Mouse (Mus musculus) limb, embryonic 11.5 days (tissue): ENCODE measurements around the gene Hspb7. TPM values are rescaled to one million over a fixed set of nuclear protein-coding genes. Genes with fewer than 3 reads are reported as not detected.

Experiments
- ATAC-seq: fragments of 200-750 bp; cut with Nextera tagmentation; 2 replicates; pipeline ENCODE4 v1.8.0; 2017; ENCODE audit warnings: low read depth; ENCODE audit not compliant: insufficient number of reproducible peaks, low FRiP score, low TSS enrichment
- DNase-seq: peaks from one replicate; pipeline ENCODE4 v3.0.0-alpha.2; 2015; ENCODE audit warnings: low spot score
- H3K27ac ChIP-seq: fragments of 300-500 bp; sonication (generic); replicated peaks from 2 replicates; pipeline ENCODE4 v1.5.1; 2014; ENCODE audit warnings: low read depth, mild to moderate bottlenecking, low read length
- H3K27me3 ChIP-seq: fragments of 300-500 bp; sonication (generic); 2 replicates; pipeline ENCODE4 v1.6.1; 2014; ENCODE audit warnings: mild to moderate bottlenecking, low read length, mixed read lengths; ENCODE audit not compliant: control insufficient read depth, insufficient read depth
- H3K36me3 ChIP-seq: fragments of 300-500 bp; sonication (generic); 2 replicates; pipeline ENCODE4 v1.6.1; 2014; ENCODE audit warnings: mild to moderate bottlenecking, low read length, moderate library complexity, mixed read lengths; ENCODE audit not compliant: control insufficient read depth, insufficient read depth
- H3K4me1 ChIP-seq: fragments of 300-500 bp; sonication (generic); 2 replicates; pipeline ENCODE4 v1.6.1; 2014; ENCODE audit warnings: low read length, mixed read lengths; ENCODE audit not compliant: control insufficient read depth, insufficient read depth
- H3K4me2 ChIP-seq: fragments of 300-500 bp; sonication (generic); 2 replicates; pipeline ENCODE4 v1.6.1; 2014; ENCODE audit warnings: low read depth, mild to moderate bottlenecking, moderate library complexity; ENCODE audit not compliant: severe bottlenecking
- H3K4me3 ChIP-seq: fragments of 300-500 bp; sonication (generic); 2 replicates; pipeline ENCODE4 v1.5.1; 2014; ENCODE audit warnings: low read depth, low read length
- H3K9ac ChIP-seq: fragments of 300-500 bp; sonication (generic); 2 replicates; pipeline ENCODE4 v1.6.1; 2014; ENCODE audit warnings: mild to moderate bottlenecking, low read length
- H3K9me3 ChIP-seq: fragments of 300-500 bp; sonication (generic); 2 replicates; pipeline ENCODE4 v1.6.1; 2016; ENCODE audit warnings: low read length; ENCODE audit not compliant: control insufficient read depth
- WGBS: fragments of 180-500 bp; shearing (Covaris S2); extraction: QIAGEN DNeasy Blood & Tissue Kit; methylation state at CpG from one replicate; pipeline ENCODE4 v1.1.7; 2014; 5-methylcytosine and 5-hydroxymethylcytosine counted together
- polyA plus RNA-seq: library from polyadenylated mRNA; unstranded; fragments of >200 nt; fragmentation: Nextera tagmentation; extraction: Ambion mirVana; gene quantifications from 2 replicates; pipeline ENCODE4 v1.2.1, GENCODE M21; 2014

The Hspb7 gene
- polyA plus RNA-seq, 1 experiment from 2014 or later = 0.41 TPM

DNA sequence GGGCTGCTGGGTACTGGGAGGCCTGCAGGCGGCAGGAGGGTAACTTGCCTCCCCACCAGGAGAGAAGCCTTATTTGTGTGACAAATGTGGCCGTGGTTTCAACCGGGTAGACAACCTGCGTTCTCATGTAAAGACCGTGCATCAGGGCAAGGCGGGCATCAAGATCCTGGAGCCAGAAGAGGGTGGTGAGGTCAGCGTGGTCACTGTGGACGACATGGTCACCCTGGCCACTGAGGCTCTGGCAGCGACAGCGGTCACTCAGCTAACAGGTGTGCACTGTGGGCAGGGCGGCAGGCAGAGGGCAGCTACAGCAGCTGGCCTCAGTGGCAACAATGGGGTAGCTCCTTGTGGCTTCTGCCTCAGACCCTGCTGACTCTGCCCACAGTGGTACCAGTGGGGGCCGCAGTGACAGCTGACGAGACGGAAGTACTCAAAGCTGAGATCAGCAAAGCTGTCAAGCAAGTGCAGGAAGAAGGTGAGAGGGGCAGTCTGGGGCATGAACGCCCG lies 45.8 kb downstream of the Hspb7 start:
- Histone ChIP-seq H3K27ac (no peak overlapping the region), H3K4me1 (no peaks in the 10 kb centered on the region), H3K4me2 (no peak overlapping the region), H3K36me3 (peaks cover 47% of the 10 kb centered on the region), H3K4me3 (no peak overlapping the region), H3K27me3 (no peaks in the 10 kb centered on the region), H3K9ac (no peak overlapping the region), H3K9me3 (no peaks in the 10 kb centered on the region)
- ATAC-seq = no peak
- WGBS = 92% methylated on average over 16 of the region's 16 CpGs
- DNase-seq = no peak

DNA sequence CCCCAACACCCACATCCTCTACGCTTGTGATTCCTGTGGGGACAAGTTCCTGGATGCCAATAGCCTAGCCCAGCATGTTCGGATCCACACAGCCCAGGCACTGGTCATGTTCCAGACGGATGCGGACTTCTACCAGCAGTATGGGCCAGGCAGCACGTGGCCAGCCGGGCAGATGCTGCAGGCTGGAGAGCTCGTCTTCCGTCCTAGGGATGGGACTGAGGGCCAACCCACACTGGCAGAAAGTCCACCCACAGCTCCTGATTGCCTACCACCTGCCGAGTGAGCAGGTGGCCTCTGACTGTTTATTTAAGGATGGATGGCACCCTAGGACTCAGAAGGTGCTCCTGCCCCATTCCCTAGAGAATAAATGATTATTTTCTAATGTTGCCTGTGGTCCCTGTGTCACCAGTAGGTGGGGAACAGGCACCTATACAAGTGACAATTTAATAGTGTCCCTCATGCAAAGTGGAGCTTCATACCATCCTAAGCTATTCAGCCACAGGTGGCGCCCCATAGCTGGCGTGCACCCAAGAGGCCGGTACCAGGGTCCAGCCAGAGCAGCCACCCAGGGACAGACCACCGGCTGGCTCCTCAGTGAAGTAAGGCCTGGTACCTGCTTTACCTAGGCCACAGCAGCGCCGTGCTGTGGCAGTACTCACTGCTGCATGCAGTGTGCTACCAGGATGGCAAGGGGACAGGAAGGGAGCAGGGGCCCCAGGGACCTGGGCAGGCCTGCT lies 46.4 kb downstream of the Hspb7 start:
- Histone ChIP-seq H3K4me3 (no peak overlapping the region), H3K4me1 (no peaks in the 10 kb centered on the region), H3K27me3 (no peaks in the 10 kb centered on the region), H3K9me3 (no peaks in the 10 kb centered on the region), H3K27ac (no peak overlapping the region), H3K36me3 (peaks cover 49% of the 10 kb centered on the region), H3K9ac (no peak overlapping the region), H3K4me2 (no peak overlapping the region)
- ATAC-seq (no peak), DNase-seq (no peak)
- 90% methylated on average over 15 of the region's 15 CpGs for WGBS

DNA sequence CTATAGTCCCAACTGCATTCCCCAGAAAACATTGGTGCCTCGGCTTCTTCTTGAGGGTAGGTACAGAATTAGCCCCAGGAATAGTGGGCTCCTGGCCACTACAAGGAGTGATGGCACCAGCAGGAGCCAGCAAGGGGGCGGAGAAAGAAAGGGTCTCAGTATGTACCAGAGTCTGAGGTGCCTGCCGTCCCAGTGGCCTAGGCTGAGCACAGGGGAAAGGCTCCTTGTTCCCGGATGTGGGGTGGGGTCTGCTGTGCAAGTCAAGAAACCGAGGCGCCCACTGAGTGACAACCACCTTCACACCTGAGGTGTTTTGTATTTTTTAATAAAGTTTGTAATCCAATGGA lies 47.0 kb downstream of the Hspb7 start:
- H3K36me3 ChIP-seq = peaks cover 52% of the 10 kb centered on the region

DNA sequence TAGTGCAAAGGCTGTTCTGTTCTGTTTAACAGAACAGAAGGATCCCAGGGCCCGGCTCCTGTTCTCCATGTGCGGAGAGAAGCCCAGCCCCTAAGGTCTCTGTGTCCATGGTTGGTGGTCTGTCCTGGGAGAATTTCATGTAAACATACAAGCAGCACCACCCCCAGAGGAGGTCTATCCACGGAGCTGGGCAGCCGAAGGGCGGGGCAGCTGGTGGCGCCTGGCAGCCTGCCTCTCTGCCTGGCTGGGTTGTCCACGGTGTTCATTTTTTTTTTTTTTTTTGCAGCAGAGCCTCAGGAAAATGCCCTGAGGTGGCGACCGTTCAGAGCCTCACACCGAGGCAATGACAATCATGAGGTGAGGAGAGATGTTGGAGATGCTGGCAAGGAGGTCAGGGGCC lies 48.0 kb downstream of the Hspb7 start:
- ATAC-seq = no peak
- WGBS = 68% methylated on average over 10 of the region's 10 CpGs
- Histone ChIP-seq H3K27me3 (no peaks in the 10 kb centered on the region), H3K4me1 (no peaks in the 10 kb centered on the region), H3K9ac (no peak overlapping the region), H3K9me3 (no peaks in the 10 kb centered on the region), H3K4me3 (no peak overlapping the region), H3K4me2 (no peak overlapping the region), H3K27ac (no peak overlapping the region), H3K36me3 (peaks cover 57% of the 10 kb centered on the region)
- DNase-seq = no peak

More for the DNA sequence above, 47.0 kb downstream of the Hspb7 start:
- Histone ChIP-seq H3K4me1 (no peaks in the 10 kb centered on the region), H3K9ac (no peak overlapping the region), H3K27ac (no peak overlapping the region), H3K27me3 (no peaks in the 10 kb centered on the region), H3K4me3 (no peak overlapping the region), H3K4me2 (no peak overlapping the region), H3K9me3 (no peaks in the 10 kb centered on the region)
- DNase-seq = no peak
- ATAC-seq = no peak
- WGBS = 83% methylated on average over 6 of the region's 6 CpGs

DNA sequence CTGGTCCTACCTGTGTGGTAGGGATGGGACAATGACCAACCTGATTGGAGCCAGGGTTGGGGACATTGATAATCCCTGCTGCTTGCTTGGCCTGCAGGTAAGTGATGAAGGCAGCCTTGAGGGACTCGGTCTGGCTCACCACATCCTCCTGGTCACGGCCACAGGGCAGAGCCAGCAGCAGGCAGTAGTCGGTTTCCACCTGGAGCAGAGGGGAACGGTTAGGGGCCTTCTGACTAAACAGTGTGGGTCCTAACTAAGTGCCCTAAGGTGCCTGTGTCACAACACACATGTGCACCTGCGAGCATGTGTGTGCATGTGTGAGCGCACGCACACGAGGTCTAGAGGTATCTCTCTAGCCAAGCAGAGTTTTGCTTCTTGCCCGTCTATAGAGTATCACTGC lies 48.8 kb downstream of the Hspb7 start:
- Histone ChIP-seq H3K4me3 (no peak overlapping the region), H3K27me3 (no peaks in the 10 kb centered on the region), H3K4me2 (no peak overlapping the region), H3K4me1 (no peaks in the 10 kb centered on the region), H3K9ac (no peak overlapping the region), H3K36me3 (peaks cover 58% of the 10 kb centered on the region), H3K9me3 (no peaks in the 10 kb centered on the region), H3K27ac (no peak overlapping the region)
- ATAC-seq = no peak
- 94% methylated on average over 9 of the region's 9 CpGs for WGBS
- DNase-seq = no peak

DNA sequence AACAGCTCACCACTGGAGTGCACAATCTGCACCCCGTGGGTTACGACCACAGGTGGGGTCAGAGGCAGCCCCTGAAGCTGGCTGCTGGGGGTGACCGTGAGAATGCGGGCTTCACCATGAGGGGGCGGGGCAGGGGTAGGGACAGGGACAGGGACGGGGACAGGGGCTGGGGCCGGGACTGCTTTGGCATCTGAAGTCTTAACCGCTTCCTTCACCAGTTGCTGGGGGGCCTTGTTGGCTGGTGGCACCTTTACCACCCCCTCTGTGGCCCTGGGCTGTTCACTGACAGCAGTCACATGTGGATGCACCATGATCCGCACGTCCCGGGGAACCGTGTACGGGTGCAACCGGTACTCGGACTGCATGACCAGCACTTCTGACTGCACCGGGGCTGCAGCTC lies 50.9 kb downstream of the Hspb7 start:
- H3K36me3 ChIP-seq = peaks cover 56% of the 10 kb centered on the region
- ATAC-seq = no peak

DNA sequence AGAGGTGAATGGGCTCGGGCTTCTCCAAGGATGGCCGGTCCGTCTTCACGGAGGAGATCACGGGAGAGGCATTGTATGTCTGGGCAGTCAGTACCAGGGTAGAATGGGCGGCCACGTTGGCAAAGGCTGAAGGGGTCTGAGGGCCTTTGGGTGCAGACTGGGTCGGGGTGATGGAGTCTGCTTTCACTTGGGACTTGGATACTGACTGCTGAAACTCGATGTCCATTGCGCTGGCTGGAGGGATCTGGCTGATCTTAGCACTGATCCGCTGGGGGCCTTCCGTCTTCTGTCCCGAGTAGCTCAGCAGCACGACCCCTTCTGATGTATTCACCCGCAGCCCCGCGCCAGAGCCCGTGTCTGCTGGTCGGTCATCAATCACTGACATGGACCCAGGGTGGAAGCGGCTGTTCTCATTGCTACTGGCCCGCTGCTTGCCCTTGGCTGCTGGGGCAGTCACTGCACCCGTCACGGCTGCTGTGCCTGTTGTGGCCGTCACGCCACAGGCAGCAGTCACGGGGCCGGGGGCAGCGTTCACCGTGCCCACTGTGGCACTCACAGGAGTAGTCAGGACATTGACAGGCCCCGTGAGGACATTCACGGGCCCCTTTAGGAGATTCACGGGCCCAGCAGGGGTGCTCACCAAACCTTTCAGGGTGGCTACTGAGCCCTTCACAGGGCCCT lies 52.2 kb downstream of the Hspb7 start:
- Histone ChIP-seq H3K36me3 (peaks cover 58% of the 10 kb centered on the region), H3K27ac (no peak overlapping the region), H3K27me3 (no peaks in the 10 kb centered on the region), H3K4me2 (no peak overlapping the region), H3K9me3 (no peaks in the 10 kb centered on the region), H3K4me1 (no peaks in the 10 kb centered on the region), H3K4me3 (no peak overlapping the region), H3K9ac (no peak overlapping the region)
- DNase-seq = no peak
- no peak for ATAC-seq
- 83% methylated on average over 32 of the region's 32 CpGs for WGBS

More for the DNA sequence above, 50.9 kb downstream of the Hspb7 start:
- Histone ChIP-seq H3K9me3 (no peaks in the 10 kb centered on the region), H3K4me3 (no peak overlapping the region), H3K27ac (no peak overlapping the region), H3K4me1 (no peaks in the 10 kb centered on the region), H3K9ac (no peak overlapping the region), H3K27me3 (no peaks in the 10 kb centered on the region), H3K4me2 (no peak overlapping the region)
- WGBS = 95% methylated on average over 16 of the region's 16 CpGs
- DNase-seq = no peak

DNA sequence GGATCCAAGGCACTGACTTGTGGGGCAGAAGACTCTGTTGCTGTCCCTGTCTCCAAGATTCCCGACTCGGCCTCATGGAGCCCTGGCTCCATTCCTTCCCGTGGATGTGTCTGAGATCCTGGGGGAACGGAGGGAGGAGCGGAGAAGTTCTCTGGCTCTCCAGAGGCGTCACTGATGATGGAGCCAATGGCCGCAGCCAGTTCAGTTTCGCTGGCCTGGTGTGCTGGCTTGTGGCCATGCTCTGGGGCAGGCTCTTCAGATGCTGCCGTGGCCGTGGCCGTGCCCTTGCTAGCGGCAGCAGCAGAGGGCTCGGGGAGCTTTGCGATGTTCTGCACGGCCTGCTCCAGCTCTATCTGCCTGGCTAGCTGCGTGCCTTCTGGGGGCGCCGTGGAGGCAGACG lies 53.9 kb downstream of the Hspb7 start:
- no peaks in the 10 kb centered on the region for H3K4me1 ChIP-seq
- WGBS = 93% methylated on average over 19 of the region's 19 CpGs
- no peak overlapping the region for H3K27ac ChIP-seq
- H3K9me3 ChIP-seq = no peaks in the 10 kb centered on the region
- H3K4me2 ChIP-seq = no peak overlapping the region
- DNase-seq = no peak
- H3K9ac ChIP-seq = no peak overlapping the region
- peaks cover 69% of the 10 kb centered on the region for H3K36me3 ChIP-seq
- ATAC-seq = no peak
- no peaks in the 10 kb centered on the region for H3K27me3 ChIP-seq
- no peak overlapping the region for H3K4me3 ChIP-seq
